Mouse (Mus musculus) brain, embryonic 14.5 days (tissue): Measurements from ENCODE around the gene Runx3.

Experiments used
- CTCF ChIP-seq: fragments of 200-500 bp; IDR thresholded peaks from 2 replicates; pipeline ENCODE4 v1.5.1; 2012; ENCODE audit warnings: inconsistent platforms, mild to moderate bottlenecking, moderate library complexity, borderline replicate concordance; ENCODE audit not compliant: insufficient read depth, insufficient read length; ENCODE audit errors: extremely low read depth
- POLR2A ChIP-seq: fragments of 200-500 bp; IDR thresholded peaks from 2 replicates; pipeline ENCODE4 v1.6.1; 2012; ENCODE audit warnings: mild to moderate bottlenecking, inconsistent platforms, borderline replicate concordance; ENCODE audit not compliant: poor library complexity, insufficient read depth, insufficient read length, severe bottlenecking; ENCODE audit errors: extremely low read depth

DNA sequence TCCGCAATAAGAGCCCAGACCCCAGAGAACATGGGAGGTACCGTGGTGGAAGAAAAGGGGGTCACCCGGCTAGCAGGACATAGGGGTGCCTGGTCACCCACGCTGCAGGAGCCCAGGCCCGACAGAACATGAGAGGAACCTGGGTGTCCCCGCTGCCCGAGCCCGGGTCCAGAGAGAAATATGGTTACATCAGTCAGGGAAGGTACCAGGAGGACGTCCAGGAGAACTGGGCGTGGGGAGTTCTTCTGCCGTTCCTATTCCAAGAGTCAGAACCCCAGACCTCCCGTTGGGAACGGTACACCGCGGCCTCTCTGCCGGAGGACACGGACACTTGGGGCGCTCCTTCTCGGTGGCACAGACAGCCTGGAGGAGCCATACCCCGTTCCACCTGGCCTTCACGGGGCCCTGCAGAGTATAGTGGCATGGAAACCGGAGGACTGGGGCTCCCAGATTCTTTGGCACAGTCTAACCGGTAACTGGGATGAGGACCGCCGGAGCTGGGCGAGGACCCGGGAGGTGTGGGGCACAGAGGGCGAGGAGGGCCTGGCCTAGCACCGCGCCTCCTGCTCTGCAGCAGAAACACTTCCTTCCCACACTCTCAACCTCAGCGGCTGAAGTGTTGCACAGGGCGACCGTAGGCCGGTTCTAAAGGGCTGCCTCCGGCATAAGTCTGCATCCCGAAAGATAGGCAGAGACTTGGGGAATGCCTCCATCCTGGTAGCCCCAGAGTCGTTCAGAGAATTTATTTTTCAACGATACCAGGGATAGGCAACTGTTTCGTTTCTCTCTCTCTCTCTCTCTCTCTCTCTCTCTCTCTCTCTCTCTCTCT lies 33.0 kb downstream of the Runx3 start:
- no peak for TF ChIP-seq CTCF
- TF ChIP-seq POLR2A: no peak
